Mouse (Mus musculus): ENCODE measurements at regions not wholly inside any gene's neighbourhood (a gene's known extent, or its start where the extent isn't known, plus 50 kb on each side); places are given as distances from the start of the nearest gene placed in this dataset.

GRCm38 (mm10) chr10:110587529-110587928, 131.5 kb upstream of the Nav3 start:
- no peaks in the 10 kb centered on the region for H3K9me3 ChIP-seq
- DNase-seq (ENCODE audit: low spot score) = no peak
- no peaks in the 10 kb centered on the region for H3K36me3 ChIP-seq
- no peak overlapping the region for H3K4me3 ChIP-seq
- 78% methylated on average over 13 of the region's 13 CpGs for WGBS
- no peaks in the 10 kb centered on the region for H3K27me3 ChIP-seq (ENCODE audit: insufficient read depth, poor library complexity, severe bottlenecking)
- no peak overlapping the region for H3K27ac ChIP-seq
- H3K4me1 ChIP-seq = peaks cover 8% of the 10 kb centered on the region; the same call in 1 of the 2 replicates

DNA sequence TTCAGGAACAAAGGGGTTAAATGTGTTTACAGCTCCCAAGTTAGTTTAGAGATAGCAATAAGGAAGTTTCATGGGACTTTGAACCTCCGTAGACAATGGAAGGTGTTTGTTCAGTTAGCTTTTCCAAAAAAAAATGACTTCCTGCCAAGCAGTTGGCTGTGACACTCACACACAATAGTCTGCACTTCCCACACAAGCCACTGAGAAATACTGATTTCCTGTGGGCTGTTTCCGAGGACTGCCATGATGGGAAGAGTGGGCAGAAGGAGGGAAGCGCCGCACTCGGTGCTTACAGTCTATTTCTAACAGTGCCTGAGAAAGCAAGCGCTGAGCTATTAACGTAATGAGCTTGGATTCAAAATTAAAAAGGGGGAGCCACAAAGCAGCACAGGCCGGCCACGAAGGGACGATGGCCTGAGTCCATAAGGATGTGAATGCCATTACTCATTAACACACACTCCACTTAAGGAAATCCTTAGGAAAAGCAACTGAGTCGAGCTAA, 144.4 kb upstream of the Nav3 start:
- Histone ChIP-seq H3K36me3 (no peaks in the 10 kb centered on the region), H3K4me3 (no peak overlapping the region), H3K9me3 (no peaks in the 10 kb centered on the region), H3K4me1 (no peaks in the 10 kb centered on the region), H3K27me3 (ENCODE audit: insufficient read depth, poor library complexity, severe bottlenecking) (no peaks in the 10 kb centered on the region), H3K27ac (no peak overlapping the region)
- 58% methylated on average over 11 of the region's 11 CpGs for WGBS
- peak; percentile 74 for DNase-seq (ENCODE audit: low spot score)

- H3K36me3 ChIP-seq = no peaks in the 10 kb centered on the region
- no peak overlapping the region for H3K4me3 ChIP-seq
- no peak overlapping the region for H3K27ac ChIP-seq
- WGBS = 86% methylated on average over 9 of the region's 9 CpGs
- no peak for DNase-seq (ENCODE audit: low spot score)
- no peaks in the 10 kb centered on the region for H3K27me3 ChIP-seq (ENCODE audit: insufficient read depth, poor library complexity, severe bottlenecking)
- peaks cover 6% of the 10 kb centered on the region; the same call in 1 of the 2 replicates for H3K9me3 ChIP-seq
- no peaks in the 10 kb centered on the region for H3K4me1 ChIP-seq
These were observed 134.9 kb upstream of the E2f7 start for GRCm38 (mm10) chr10:110610336-110610735.

- Histone ChIP-seq H3K9me3 (peaks cover 6% of the 10 kb centered on the region; the same call in 1 of the 2 replicates), H3K4me3 (no peak overlapping the region), H3K36me3 (no peaks in the 10 kb centered on the region), H3K27me3 (ENCODE audit: insufficient read depth, poor library complexity, severe bottlenecking) (no peaks in the 10 kb centered on the region), H3K27ac (no peak overlapping the region), H3K4me1 (no peaks in the 10 kb centered on the region)
- DNase-seq (ENCODE audit: low spot score) = no peak
- WGBS = 3% methylated on average over 1 of the region's 1 CpGs
These were observed 128.2 kb upstream of the E2f7 start for GRCm38 (mm10) chr10:110617004-110617403.

DNA sequence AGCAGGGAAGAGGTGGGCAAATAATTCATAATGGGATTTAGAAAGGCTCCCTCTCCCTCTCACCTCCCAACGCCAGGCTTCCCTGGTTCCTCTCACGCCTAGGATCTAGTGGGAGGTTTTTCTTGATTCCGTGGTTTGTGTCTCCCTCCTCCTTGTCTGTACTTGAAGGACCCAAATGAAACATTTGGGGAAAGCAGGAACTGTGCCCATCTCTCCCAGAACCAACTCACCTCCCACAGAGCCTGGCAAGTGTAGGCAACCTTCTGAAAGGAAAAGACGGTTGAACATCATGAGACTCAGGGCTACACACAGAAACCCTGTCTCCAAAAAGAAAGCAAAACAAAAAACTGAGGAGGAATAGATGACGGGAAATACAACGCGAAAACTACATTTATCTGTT, 126.0 kb upstream of the E2f7 start:
- Histone ChIP-seq H3K27me3 (ENCODE audit: insufficient read depth, poor library complexity, severe bottlenecking) (no peaks in the 10 kb centered on the region), H3K9me3 (peaks cover 2% of the 10 kb centered on the region; the same call in 1 of the 2 replicates), H3K27ac (no peak overlapping the region), H3K4me3 (no peak overlapping the region), H3K4me1 (no peaks in the 10 kb centered on the region), H3K36me3 (no peaks in the 10 kb centered on the region)
- DNase-seq (ENCODE audit: low spot score) = no peak
- 80% methylated on average over 7 of the region's 7 CpGs for WGBS

DNA sequence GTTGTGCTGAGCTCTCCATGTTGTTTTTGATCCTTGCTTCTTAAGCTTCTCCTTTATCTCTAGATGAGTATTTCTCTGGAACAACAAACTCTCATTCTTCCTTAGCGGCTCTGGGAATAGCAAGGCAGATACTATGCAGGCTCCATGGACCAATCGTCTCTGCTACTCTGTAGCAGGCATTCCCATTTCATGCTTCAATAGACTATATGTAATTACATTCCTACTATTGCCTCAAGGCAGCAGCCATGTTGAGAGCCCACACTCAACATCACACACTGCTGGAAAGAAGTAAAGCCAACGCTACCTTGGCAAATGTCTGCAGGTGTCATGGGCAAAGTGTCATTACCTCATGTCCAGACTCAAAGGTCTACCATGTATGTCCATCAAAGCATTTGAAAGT, 119.6 kb upstream of the E2f7 start:
- Histone ChIP-seq H3K4me3 (no peak overlapping the region), H3K27me3 (ENCODE audit: insufficient read depth, poor library complexity, severe bottlenecking) (no peaks in the 10 kb centered on the region), H3K9me3 (no peaks in the 10 kb centered on the region), H3K4me1 (no peaks in the 10 kb centered on the region), H3K27ac (no peak overlapping the region), H3K36me3 (no peaks in the 10 kb centered on the region)
- DNase-seq (ENCODE audit: low spot score) = no peak
- 86% methylated on average over 3 of the region's 3 CpGs for WGBS

DNA sequence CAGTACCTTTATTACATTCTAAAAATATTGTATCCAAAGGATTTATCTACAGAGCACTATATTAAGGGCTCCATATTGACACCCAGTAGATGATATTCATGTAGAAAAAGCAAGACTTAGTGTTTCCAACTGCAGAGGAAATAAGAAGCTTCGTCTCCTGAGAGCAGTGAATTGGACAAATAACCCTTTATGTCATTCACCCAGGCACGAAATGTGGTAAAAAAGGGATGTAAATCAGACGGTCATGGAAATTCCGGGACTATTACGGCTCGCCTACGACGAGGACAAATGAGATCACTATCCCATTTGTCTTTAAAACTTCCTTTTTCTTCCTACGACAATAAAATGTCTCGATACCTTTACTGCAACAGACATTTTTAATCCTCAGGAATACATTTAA, 104.8 kb upstream of the E2f7 start:
- no peak overlapping the region for H3K4me3 ChIP-seq
- H3K27me3 ChIP-seq (ENCODE audit: insufficient read depth, poor library complexity, severe bottlenecking) = no peaks in the 10 kb centered on the region
- H3K27ac ChIP-seq = no peak overlapping the region
- no peaks in the 10 kb centered on the region for H3K9me3 ChIP-seq
- no peaks in the 10 kb centered on the region for H3K36me3 ChIP-seq
- 73% methylated on average over 10 of the region's 10 CpGs for WGBS
- DNase-seq (ENCODE audit: low spot score) = no peak
- H3K4me1 ChIP-seq = no peaks in the 10 kb centered on the region

DNA sequence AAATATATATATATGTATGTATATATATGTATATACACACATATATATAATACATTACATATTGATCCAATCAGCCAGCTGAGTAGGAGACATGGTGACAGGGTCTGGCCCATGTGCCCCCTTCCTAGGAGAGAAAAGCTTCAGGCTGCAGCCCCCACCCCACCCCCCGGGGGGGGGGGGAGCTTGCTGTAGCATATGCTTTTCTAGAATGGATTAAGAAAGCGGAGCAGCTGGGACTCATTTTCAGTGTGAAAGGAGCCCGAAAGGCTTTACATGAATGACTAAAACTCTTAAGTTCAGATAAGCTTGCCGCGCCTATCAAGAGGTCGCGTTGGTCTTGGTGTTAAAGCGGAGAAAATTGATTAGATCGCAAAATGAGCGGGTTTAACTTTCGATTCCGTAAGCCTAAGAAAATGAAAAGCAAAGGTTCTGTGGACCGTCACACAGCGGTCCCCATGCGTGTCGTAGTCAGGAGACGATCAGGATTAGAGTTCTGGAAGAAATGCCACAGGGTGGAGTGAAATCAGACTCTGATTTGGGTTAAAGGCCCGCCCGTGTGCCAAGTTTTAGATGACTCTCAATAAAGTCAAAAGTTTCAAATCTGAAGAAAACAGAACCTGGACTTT, 103.1 kb upstream of the E2f7 start:
- WGBS = 83% methylated on average over 19 of the region's 19 CpGs
- Histone ChIP-seq H3K27me3 (ENCODE audit: insufficient read depth, poor library complexity, severe bottlenecking) (no peaks in the 10 kb centered on the region), H3K4me3 (no peak overlapping the region), H3K4me1 (no peaks in the 10 kb centered on the region), H3K9me3 (no peaks in the 10 kb centered on the region), H3K27ac (no peak overlapping the region), H3K36me3 (no peaks in the 10 kb centered on the region)
- no peak for DNase-seq (ENCODE audit: low spot score)

DNA sequence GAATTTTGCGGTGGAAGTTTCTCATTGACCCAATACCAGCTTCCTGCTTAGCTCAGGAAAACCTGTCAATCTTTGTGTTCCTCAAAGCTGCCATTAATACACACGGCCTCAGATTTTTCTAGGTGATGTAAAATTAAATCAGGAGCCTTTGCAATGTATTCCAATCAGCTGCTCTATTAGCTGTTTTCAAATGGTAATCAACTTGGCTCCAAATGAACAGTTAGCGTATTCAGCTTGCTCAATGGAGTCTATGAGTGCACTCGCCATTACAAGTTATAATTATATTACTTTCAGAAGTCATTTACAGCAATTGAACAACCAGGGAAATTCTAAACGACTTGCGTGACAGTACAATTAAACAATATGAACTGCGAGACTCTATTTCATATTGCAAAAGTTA, 97.6 kb upstream of the E2f7 start:
- 83% methylated on average over 7 of the region's 7 CpGs for WGBS
- H3K4me1 ChIP-seq = no peaks in the 10 kb centered on the region
- no peak overlapping the region for H3K4me3 ChIP-seq

GRCm38 (mm10) chr10:110650107-110650506, 95.1 kb upstream of the E2f7 start:
- no peaks in the 10 kb centered on the region for H3K4me1 ChIP-seq
- no peak overlapping the region for H3K27ac ChIP-seq
- WGBS = 65% methylated on average over 6 of the region's 6 CpGs
- H3K9me3 ChIP-seq = no peaks in the 10 kb centered on the region
- no peak for DNase-seq (ENCODE audit: low spot score)
- H3K27me3 ChIP-seq (ENCODE audit: insufficient read depth, poor library complexity, severe bottlenecking) = no peaks in the 10 kb centered on the region
- no peaks in the 10 kb centered on the region for H3K36me3 ChIP-seq
- H3K4me3 ChIP-seq = no peak overlapping the region

More for the DNA sequence above, 97.6 kb upstream of the E2f7 start:
- no peak overlapping the region for H3K27ac ChIP-seq
- no peak for DNase-seq (ENCODE audit: low spot score)
- H3K36me3 ChIP-seq = no peaks in the 10 kb centered on the region
- no peaks in the 10 kb centered on the region for H3K9me3 ChIP-seq
- H3K27me3 ChIP-seq (ENCODE audit: insufficient read depth, poor library complexity, severe bottlenecking) = no peaks in the 10 kb centered on the region

DNA sequence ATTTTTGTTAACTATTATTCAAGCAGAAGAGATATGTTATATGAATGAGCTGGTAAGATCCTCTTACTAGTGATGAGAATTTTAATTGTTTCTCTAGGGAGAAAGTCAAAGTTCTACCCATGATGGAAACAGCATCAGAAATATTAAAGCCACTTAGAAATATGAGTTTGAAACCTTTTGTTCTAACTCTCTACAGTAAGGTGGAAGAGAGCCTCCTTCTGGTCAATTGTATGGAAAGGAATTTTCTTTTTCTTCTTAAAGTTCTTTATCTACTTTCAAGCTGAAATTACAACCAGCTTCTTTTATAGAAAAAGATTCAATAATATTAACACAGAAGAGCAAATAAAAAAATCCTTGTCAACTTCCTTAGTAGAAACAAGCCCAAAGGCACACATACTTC, 94.4 kb upstream of the E2f7 start:
- H3K27ac ChIP-seq = no peak overlapping the region
- H3K4me3 ChIP-seq = no peak overlapping the region
- no peaks in the 10 kb centered on the region for H3K4me1 ChIP-seq
- H3K36me3 ChIP-seq = no peaks in the 10 kb centered on the region
- no peaks in the 10 kb centered on the region for H3K27me3 ChIP-seq (ENCODE audit: insufficient read depth, poor library complexity, severe bottlenecking)
- DNase-seq (ENCODE audit: low spot score) = no peak
- no peaks in the 10 kb centered on the region for H3K9me3 ChIP-seq

- no peak overlapping the region for H3K27ac ChIP-seq
- H3K27me3 ChIP-seq (ENCODE audit: insufficient read depth, poor library complexity, severe bottlenecking) = no peaks in the 10 kb centered on the region
- DNase-seq (ENCODE audit: low spot score) = no peak
- H3K9me3 ChIP-seq = no peaks in the 10 kb centered on the region
- H3K4me1 ChIP-seq = no peaks in the 10 kb centered on the region
- H3K4me3 ChIP-seq = no peak overlapping the region
- H3K36me3 ChIP-seq = no peaks in the 10 kb centered on the region
- 85% methylated on average over 6 of the region's 6 CpGs for WGBS
These were observed 91.2 kb upstream of the E2f7 start for GRCm38 (mm10) chr10:110654070-110654469.

DNA sequence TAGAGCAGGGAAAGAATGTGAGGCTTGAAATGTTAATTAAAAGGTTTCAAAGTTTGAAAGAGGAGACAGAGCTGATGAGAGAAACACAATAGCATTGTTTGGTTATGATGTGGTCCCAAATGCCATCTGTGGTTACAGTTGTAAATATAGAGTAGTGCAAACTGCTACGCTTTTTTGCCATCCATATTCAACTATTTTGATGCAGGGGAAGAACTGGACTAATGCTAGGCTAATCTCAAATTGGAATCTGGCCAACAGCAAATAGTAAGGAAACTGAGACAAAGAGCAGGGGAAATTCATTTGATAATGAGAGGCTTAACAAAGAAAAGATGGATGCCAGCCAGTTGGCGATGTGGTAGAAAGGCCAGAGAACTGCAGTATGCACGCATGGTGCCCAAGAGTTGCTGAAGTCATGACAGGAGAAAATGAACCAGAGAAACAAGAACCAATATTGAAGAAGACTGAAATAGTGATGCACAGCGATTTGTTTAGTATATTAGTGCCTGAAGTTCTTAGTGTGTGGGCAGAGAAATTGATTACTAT, 87.0 kb upstream of the E2f7 start:
- no peak overlapping the region for H3K27ac ChIP-seq
- no peaks in the 10 kb centered on the region for H3K9me3 ChIP-seq
- H3K4me3 ChIP-seq = no peak overlapping the region
- no peaks in the 10 kb centered on the region for H3K36me3 ChIP-seq
- H3K27me3 ChIP-seq (ENCODE audit: insufficient read depth, poor library complexity, severe bottlenecking) = no peaks in the 10 kb centered on the region
- no peaks in the 10 kb centered on the region for H3K4me1 ChIP-seq
- no peak for DNase-seq (ENCODE audit: low spot score)
- 83% methylated on average over 4 of the region's 4 CpGs for WGBS

DNA sequence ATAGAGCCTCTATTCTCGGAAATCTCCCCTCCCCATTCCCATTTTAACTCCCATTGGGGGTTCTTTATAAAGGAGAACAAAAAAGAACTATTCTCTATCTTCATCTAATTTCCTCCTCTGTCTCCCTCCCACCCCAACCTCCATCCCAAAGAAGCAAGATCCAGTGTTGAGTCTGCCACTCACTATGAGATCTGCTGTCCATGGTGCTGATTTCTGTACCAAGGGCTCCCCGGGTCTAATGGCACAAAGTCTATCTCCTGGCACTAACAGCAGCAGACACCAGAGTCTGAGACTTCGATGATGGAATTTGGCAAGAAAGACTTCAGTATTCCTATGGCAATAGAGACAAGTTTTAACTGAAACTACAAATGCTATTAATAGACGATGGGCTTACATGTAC, 68.7 kb upstream of the E2f7 start:
- Histone ChIP-seq H3K4me3 (no peak overlapping the region), H3K4me1 (no peaks in the 10 kb centered on the region), H3K36me3 (no peaks in the 10 kb centered on the region), H3K27ac (no peak overlapping the region), H3K9me3 (no peaks in the 10 kb centered on the region), H3K27me3 (ENCODE audit: insufficient read depth, poor library complexity, severe bottlenecking) (no peaks in the 10 kb centered on the region)
- DNase-seq (ENCODE audit: low spot score) = peak; percentile 78
- WGBS = 57% methylated on average over 4 of the region's 4 CpGs

Data from heart, embryonic 10.5 days (tissue).